Mouse (Mus musculus) heart, postnatal 0 days (tissue): ENCODE measurements around the gene Txndc9.

Experiments used
- CTCF ChIP-seq: IDR thresholded peaks from 2 replicates; pipeline ENCODE4 v1.5.1; 2016; ENCODE audit warnings: antibody characterized with exemption, control low read depth, low read depth
- EP300 ChIP-seq: IDR thresholded peaks from 2 replicates; pipeline ENCODE4 v1.6.1; 2016; ENCODE audit warnings: antibody characterized with exemption, low read depth

- TF ChIP-seq CTCF (no peak), EP300 (no peak)
These were observed 14.8 kb upstream of the Txndc9 start for GRCm38 (mm10) chr1:38012509-38012908.
